Mouse (Mus musculus) stomach, postnatal 0 days (tissue): ENCODE measurements around the gene Map4k3.

Experiments used
- CTCF ChIP-seq: IDR thresholded peaks from 2 replicates; pipeline ENCODE4 v1.5.1; 2016; ENCODE audit warnings: antibody characterized with exemption, low read depth, mild to moderate bottlenecking, moderate library complexity
- EP300 ChIP-seq: optimal IDR thresholded peaks from 2 replicates; pipeline ENCODE3; 2016; ENCODE audit warnings: antibody characterized with exemption

DNA sequence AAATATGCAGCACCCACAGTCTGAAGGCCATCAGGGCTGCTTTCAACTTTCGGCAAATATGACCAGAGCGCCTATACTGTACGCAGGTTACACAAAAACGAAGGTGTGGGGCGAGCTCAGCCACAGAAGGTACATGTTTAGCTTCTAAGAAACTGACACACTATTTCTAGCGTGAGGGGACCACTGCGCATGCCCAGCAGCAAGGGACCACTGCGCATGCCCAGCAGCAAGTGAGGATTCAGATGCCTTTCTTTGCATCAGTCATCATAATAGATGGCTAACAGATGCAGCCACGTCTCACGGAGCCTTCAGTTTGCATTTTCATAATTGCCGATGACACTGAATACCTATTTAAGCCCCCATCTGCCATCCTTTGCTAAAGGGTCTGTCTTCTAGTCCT, 39.6 kb downstream of the Map4k3 start:
- no peak for TF ChIP-seq CTCF
- TF ChIP-seq EP300 = no peak
